Mouse (Mus musculus): ENCODE data around the gene Dok7.

DNA sequence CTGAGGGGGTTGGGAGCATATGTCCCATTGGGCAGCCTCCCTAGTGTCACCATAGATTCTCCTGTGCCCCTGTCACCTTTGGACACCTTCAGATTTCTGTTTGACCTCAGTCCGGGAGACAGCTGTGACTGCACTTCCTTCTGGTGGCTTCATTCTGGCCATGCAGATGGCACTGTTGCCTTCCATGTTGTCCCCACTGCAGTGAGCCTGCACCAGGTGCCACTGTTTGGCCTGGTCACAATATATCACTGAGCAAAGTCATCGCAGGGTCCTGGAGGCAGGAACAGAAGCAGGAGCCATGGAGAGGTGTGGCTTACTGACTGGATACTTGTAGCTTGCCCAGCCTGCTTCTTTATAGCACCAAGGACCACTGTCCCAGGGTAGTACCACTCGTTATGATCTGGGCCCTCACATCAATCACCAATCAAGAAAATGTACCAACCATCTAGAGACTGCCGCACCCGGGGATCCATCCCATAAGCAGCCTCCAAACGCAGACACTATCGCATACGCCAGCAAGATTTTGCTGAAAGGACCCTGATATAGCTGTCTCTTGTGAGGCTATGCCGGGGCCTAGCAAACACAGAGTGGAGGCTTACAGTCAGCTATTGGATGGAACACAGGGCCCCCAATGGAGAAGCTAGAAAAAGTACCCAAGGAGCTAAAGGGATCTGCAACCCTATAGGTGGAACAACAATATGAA lies 75.9 kb downstream of the Dok7 start:
- TF ChIP-seq POLR2A (IDR thresholded peaks at IDR 0.05; ENCODE audit: low read depth, low read length): no peak
- no peak for TF ChIP-seq CTCF (IDR thresholded peaks at IDR 0.05; ENCODE audit: borderline replicate concordance, insufficient read depth, low read length)
